Mouse (Mus musculus) CH12.LX (cell line): ENCODE measurements at regions not wholly inside any gene's neighbourhood (a gene's known extent, or its start where the extent isn't known, plus 50 kb on each side); places are given as distances from the start of the nearest gene placed in this dataset.
"Not testable (repeated sequence)": the region's sequence is repeated elsewhere in the genome, so short reads cannot be mapped to it uniquely, and the experiment has no call there.

Experiments
- DNase-seq: peaks from one replicate; pipeline ENCODE4 v3.0.0-alpha.2; 2013; ENCODE audit errors: extremely low read depth
- H3K27ac ChIP-seq: 2 replicates; pipeline ENCODE4 v1.5.1; 2012; ENCODE audit warnings: low read depth, mild to moderate bottlenecking, control low read depth, moderate library complexity; ENCODE audit not compliant: insufficient read depth
- H3K27me3 ChIP-seq: replicated peaks from 2 replicates; pipeline ENCODE3; 2012; ENCODE audit warnings: inconsistent platforms
- H3K36me3 ChIP-seq, 2 experiments: replicated peaks in 1 of 2; 2 replicates each; pipeline versions ENCODE3 to v1.6.1; 2012; ENCODE audit warnings: inconsistent platforms in 1 of 2, low read length in 1 of 2, mild to moderate bottlenecking in 1 of 2, mixed read lengths in 1 of 2, moderate library complexity in 1 of 2; ENCODE audit not compliant: control insufficient read depth in 1 of 2, insufficient read depth in 1 of 2
- H3K4me1 ChIP-seq, 2 experiments: 2 replicates each; pipeline ENCODE4 v1.6.1; 2012; ENCODE audit warnings: inconsistent platforms in 1 of 2, moderate library complexity in 1 of 2; ENCODE audit not compliant: insufficient read depth in 2 of 2, control insufficient read depth in 1 of 2
- H3K4me2 ChIP-seq: 2 replicates; pipeline ENCODE4 v1.6.1; 2012; ENCODE audit warnings: low read depth, mild to moderate bottlenecking, control low read depth; ENCODE audit not compliant: poor library complexity, insufficient read depth, severe bottlenecking
- H3K4me3 ChIP-seq, 3 experiments: fragments of 150-350 bp in 1 of 3; sonication (generic) in 1 of 3; replicated peaks in 1 of 3; 2 replicates each; pipeline versions ENCODE3 to v1.5.1; 2011 to 2012; ENCODE audit warnings: low read depth in 2 of 3, low read length in 2 of 3, mild to moderate bottlenecking in 2 of 3, moderate library complexity in 2 of 3, control low read depth in 1 of 3, improper control_type of control experiment in 1 of 3, inconsistent platforms in 1 of 3, mixed read lengths in 1 of 3; ENCODE audit not compliant: poor library complexity in 1 of 3
- H3K79me2 ChIP-seq: replicated peaks from 2 replicates; pipeline ENCODE4 v1.6.1; 2012; ENCODE audit warnings: mild to moderate bottlenecking, moderate library complexity; ENCODE audit not compliant: control insufficient read depth, poor library complexity, insufficient read depth, severe bottlenecking; ENCODE audit errors: extremely low read depth
- H3K9ac ChIP-seq: 2 replicates; pipeline ENCODE4 v1.6.1; 2012; ENCODE audit warnings: low read depth, mild to moderate bottlenecking, control low read depth, moderate library complexity; ENCODE audit not compliant: insufficient read depth
- H3K9me3 ChIP-seq: replicated peaks from 2 replicates; pipeline ENCODE3; 2012; ENCODE audit warnings: low read length, inconsistent platforms, mixed read lengths
- CHD1 ChIP-seq: IDR thresholded peaks from 2 replicates; pipeline ENCODE4 v1.6.1; 2012; ENCODE audit warnings: low read depth, low read length, improper control_type of control experiment, inconsistent platforms
- EP300 ChIP-seq: IDR thresholded peaks from 2 replicates; pipeline ENCODE4 v1.6.1; 2011; ENCODE audit warnings: low read length, improper control_type of control experiment
- IRF4 ChIP-seq: IDR thresholded peaks from 2 replicates; pipeline ENCODE4 v1.6.1; 2014; ENCODE audit warnings: low read depth, mild to moderate bottlenecking, inconsistent platforms, low read length, improper control_type of control experiment
- JUND ChIP-seq: conservative IDR thresholded peaks from 2 replicates; pipeline ENCODE4 v1.6.1; 2011; ENCODE audit warnings: low read depth, low read length, improper control_type of control experiment
- dilution Hi-C: fragments of 300-500 bp; cut with MboI; formaldehyde crosslinking; loops from 2 replicates; pipeline ENCODE4 v1.14.3; 2020; ENCODE audit warnings: low sequenced_read_pairs; ENCODE audit not compliant: extremely low pct_unique_long_range_greater_than_20kb, extremely low pct_ligation_motif_present
- in situ Hi-C: fragments of 300-500 bp; cut with MboI; formaldehyde crosslinking; loops from 3 replicates; pipeline ENCODE4 v1.14.3; 2019; ENCODE audit warnings: low sequenced_read_pairs, low pct_ligation_motif_present, low pct_unique_long_range_greater_than_20kb, mixed read lengths

- dilution Hi-C loops, result no loop called here
- in situ Hi-C loops, result no loop called here
- H3K9ac ChIP-seq, result no peak overlapping the region
- no peak overlapping the region for H3K27ac ChIP-seq
- peaks cover 0 to 5% of the 10 kb centered on the region in 2 experiments; a peak in 2 of 4 replicates for H3K4me1 ChIP-seq
- peak; percentile 3 for DNase-seq
- no peaks in the 10 kb centered on the region for H3K36me3 ChIP-seq
- TF ChIP-seq CHD1, result no peak
- 0 out of 2 replicates have a peak, but pooled peaks have one; percentile 42 for TF ChIP-seq EP300
- 0 out of 2 replicates have a peak, but pooled peaks have one; percentile 13 for TF ChIP-seq JUND
- 0 out of 2 replicates have a peak, but pooled peaks have one; percentile 45 for TF ChIP-seq IRF4
- H3K27me3 ChIP-seq, result no peaks in the 10 kb centered on the region
- no peak overlapping the region for H3K4me3 ChIP-seq
- H3K79me2 ChIP-seq, result no peaks in the 10 kb centered on the region
- H3K4me2 ChIP-seq, result no peak overlapping the region
- no peaks in the 10 kb centered on the region for H3K9me3 ChIP-seq
These were observed 59.4 kb upstream of the Zcchc2 start for GRCm38 (mm10) chr1:105930841-105931240.

GRCm38 (mm10) chr1:105934171-105934570 lies 56.0 kb upstream of the Zcchc2 start:
- H3K27me3 ChIP-seq, dilution Hi-C loops, H3K4me1 ChIP-seq, H3K9ac ChIP-seq, in situ Hi-C loops, H3K36me3 ChIP-seq, H3K4me3 ChIP-seq, H3K9me3 ChIP-seq, H3K4me2 ChIP-seq, DNase-seq, H3K27ac ChIP-seq, H3K79me2 ChIP-seq: not testable (repeated sequence)
